Mouse (Mus musculus): ENCODE measurements around the gene Aqp2.

The Aqp2 gene

GRCm38 (mm10) chr15:99618595-99618994 lies 39.7 kb downstream of the Aqp2 start:
- DNase-seq (ENCODE audit: low read depth, low spot score), result no peak

GRCm38 (mm10) chr15:99619821-99620220 lies 41.0 kb downstream of the Aqp2 start:
- DNase-seq (ENCODE audit: low read depth, low spot score), result no peak

GRCm38 (mm10) chr15:99622063-99622462 lies 43.2 kb downstream of the Aqp2 start:
- no peak for DNase-seq (ENCODE audit: low read depth, low spot score)

DNA sequence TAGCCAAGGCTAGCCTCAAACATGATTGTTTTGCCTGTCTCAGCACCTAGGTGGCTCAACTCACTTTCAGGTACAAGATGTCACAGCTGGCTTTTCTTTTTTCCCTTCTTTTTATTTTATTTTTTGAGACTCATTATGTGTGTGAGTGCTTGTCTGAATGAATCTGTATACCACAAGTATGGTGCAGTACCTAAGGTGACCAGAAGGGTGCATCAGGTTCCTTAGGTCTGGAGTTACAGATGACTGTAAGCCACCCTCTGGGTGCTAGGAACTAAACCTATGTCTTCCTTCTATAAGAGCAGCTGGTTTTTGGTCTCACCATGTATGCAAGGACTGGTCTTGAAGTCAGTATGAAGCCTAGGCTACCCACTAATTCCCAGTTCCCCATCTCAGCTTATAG lies 52.8 kb downstream of the Aqp2 start:
- DNase-seq (ENCODE audit: low read depth, low spot score), result no peak

Data from retina, adult 2 months (tissue).